Mouse (Mus musculus): ENCODE results near the gene Mical2.

Mical2 gene

GRCm38 (mm10) chr7:112244071-112244470 is 18.4 kb downstream of the Mical2 start:
- DNase-seq, result no peak

- DNase-seq, result no peak
Measured at GRCm38 (mm10) chr7:112244683-112245082, 19.0 kb downstream of the Mical2 start.

GRCm38 (mm10) chr7:112245839-112246438 is 20.3 kb downstream of the Mical2 start:
- no peak for DNase-seq

GRCm38 (mm10) chr7:112246442-112246841 is 20.8 kb downstream of the Mical2 start:
- DNase-seq, result no peak

GRCm38 (mm10) chr7:112247890-112248289 is 22.2 kb downstream of the Mical2 start:
- DNase-seq, result no peak

- no peak for DNase-seq
Measured at GRCm38 (mm10) chr7:112249476-112249875, 23.8 kb downstream of the Mical2 start.

GRCm38 (mm10) chr7:112252065-112252464 is 26.4 kb downstream of the Mical2 start:
- no peak for DNase-seq

GRCm38 (mm10) chr7:112254233-112254632 is 28.6 kb downstream of the Mical2 start:
- DNase-seq, result no peak

GRCm38 (mm10) chr7:112255248-112255866 is 29.7 kb downstream of the Mical2 start:
- DNase-seq, result no peak

GRCm38 (mm10) chr7:112258338-112258903 is 32.8 kb downstream of the Mical2 start:
- no peak for DNase-seq

- DNase-seq, result no peak
Measured at GRCm38 (mm10) chr7:112259286-112259685, 33.6 kb downstream of the Mical2 start.

- DNase-seq, result peak; percentile 49 to 72
Measured at GRCm38 (mm10) chr7:112261121-112261520, 35.5 kb downstream of the Mical2 start.

- no peak for DNase-seq
Measured at GRCm38 (mm10) chr7:112267266-112267665, 41.6 kb downstream of the Mical2 start.

GRCm38 (mm10) chr7:112268761-112269425 is 43.2 kb downstream of the Mical2 start:
- peak in 1 of 2 experiments; percentile 55 for DNase-seq

GRCm38 (mm10) chr7:112270870-112271269 is 45.2 kb downstream of the Mical2 start:
- DNase-seq, result peak; percentile 90 to 91

GRCm38 (mm10) chr7:112271627-112272026 is 46.0 kb downstream of the Mical2 start:
- DNase-seq, result no peak

GRCm38 (mm10) chr7:112272692-112273091 is 47.0 kb downstream of the Mical2 start:
- peak; percentile 46 to 59 for DNase-seq

- DNase-seq, result peak; percentile 61 to 72
Measured at GRCm38 (mm10) chr7:112273451-112273850, 47.8 kb downstream of the Mical2 start.

GRCm38 (mm10) chr7:112274611-112275010 is 49.0 kb downstream of the Mical2 start:
- no peak for DNase-seq

GRCm38 (mm10) chr7:112275093-112275492 is 49.4 kb downstream of the Mical2 start:
- DNase-seq, result no peak

GRCm38 (mm10) chr7:112275883-112276282 is 50.2 kb downstream of the Mical2 start:
- no peak for DNase-seq

GRCm38 (mm10) chr7:112276823-112277222 is 51.2 kb downstream of the Mical2 start:
- peak; percentile 61 to 73 for DNase-seq

GRCm38 (mm10) chr7:112278648-112279047 is 53.0 kb downstream of the Mical2 start:
- DNase-seq, result no peak

GRCm38 (mm10) chr7:112280474-112280873 is 54.8 kb downstream of the Mical2 start:
- DNase-seq, result no peak

Data from lung, adult 18-20 months (tissue).